Mouse (Mus musculus): ENCODE results near the gene Arpc5l.
"Not testable (repeated sequence)": the region's sequence is repeated elsewhere in the genome, so short reads cannot be mapped to it uniquely, and the experiment has no call there.

Arpc5l gene

DNA sequence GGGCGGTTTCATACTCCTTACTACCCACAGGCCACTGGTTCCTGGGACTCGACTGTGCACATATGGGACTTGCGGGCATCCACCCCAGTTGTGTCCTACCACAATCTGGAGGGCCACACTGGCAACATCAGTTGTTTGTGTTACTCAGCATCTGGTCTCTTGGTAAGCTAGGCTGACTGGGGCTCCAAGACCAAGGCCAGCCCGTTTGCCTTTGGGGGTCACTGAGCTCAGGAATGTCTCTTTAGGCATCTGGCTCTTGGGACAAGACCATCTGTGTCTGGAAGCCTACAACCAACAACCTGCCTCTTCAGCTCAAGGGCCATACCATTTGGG is 4.6 kb upstream of the Arpc5l start:
- no peak for DNase-seq

DNA sequence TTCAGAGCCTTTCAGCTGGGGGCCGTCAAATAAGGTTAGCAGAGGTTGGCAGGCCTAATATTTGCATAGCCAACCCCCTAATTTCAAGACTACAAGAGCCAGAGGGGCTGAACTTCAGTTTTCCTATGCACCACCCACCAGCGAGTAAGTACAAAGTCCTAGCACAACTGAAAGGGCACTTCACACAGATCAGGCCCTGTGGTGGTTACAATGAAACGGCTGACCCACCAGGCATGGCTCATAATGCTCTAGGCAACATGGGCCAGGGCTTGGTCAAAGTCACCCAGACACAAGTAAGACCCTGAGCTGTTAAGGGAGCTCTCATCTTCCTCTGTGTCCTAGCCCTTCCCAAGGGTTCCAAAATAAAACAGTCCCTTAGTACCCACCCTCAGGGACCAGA is 3.3 kb upstream of the Arpc5l start:
- no peak for DNase-seq

- DNase-seq, result no peak
These were observed 2.0 kb upstream of the Arpc5l start for GRCm38 (mm10) chr2:39003106-39003505.

- no peak for DNase-seq
These were observed 1.6 kb upstream of the Arpc5l start for GRCm38 (mm10) chr2:39003512-39003911.

DNA sequence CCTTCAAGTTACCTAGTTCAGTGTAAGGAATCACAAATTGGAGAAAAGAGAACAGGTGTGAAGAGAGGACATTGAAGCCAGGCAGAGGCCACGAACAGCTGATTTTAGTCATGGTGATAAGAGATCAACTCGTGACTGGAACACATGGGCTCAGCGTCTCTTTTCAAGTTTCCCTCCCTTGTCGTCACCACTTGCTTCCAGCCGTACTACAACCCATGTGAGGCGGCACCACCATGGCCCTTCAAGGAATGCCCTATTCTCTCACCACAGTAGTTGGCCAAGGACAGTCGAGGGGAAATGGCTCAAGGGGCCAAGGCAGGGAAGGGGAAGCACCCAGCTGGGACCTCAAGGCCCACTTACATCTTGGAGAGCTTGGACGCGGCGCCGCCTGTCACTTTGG is 776 bp upstream of the Arpc5l start:
- no peak for DNase-seq

GRCm38 (mm10) chr2:39005574-39006079 is 479 bp downstream of the Arpc5l start, which contains the start of gene Rpl35:
Rpl35 (minus strand) TSS chr2:39005624.
- peak; percentile 45 to 67 for DNase-seq

GRCm38 (mm10) chr2:39006149-39006730 is 1.1 kb downstream of the Arpc5l start:
- DNase-seq, result no peak

- peak; percentile 91 to 93 for DNase-seq
These were observed 2.7 kb downstream of the Arpc5l start for GRCm38 (mm10) chr2:39007865-39008264.

- peak; percentile 32 to 44 for DNase-seq
These were observed 3.3 kb downstream of the Arpc5l start for GRCm38 (mm10) chr2:39008350-39008851.

GRCm38 (mm10) chr2:39008954-39009365 is 3.8 kb downstream of the Arpc5l start:
- peak; percentile 78 to 80 for DNase-seq

DNA sequence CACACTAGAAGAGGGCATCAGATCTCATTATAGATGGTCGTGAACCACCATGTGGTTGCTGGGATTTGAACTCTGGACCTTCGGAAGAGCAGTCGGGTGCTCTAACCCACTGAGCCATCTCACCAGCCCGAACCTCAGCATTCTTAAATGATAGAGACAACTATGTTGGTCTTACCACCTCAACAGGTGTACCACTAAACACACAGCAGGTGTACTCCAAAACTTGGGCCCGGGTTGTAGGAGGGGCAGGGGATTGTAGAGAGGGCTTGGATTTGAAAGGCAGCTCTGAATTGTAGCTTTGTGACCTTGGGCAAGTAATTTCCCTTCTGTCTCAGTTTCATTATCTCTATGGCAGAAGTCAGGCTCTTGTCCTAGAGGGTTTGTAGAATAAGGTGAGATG is 5.0 kb downstream of the Arpc5l start:
- not testable (repeated sequence) for DNase-seq

- no peak for DNase-seq
These were observed 6.1 kb downstream of the Arpc5l start for GRCm38 (mm10) chr2:39011264-39011663.

DNA sequence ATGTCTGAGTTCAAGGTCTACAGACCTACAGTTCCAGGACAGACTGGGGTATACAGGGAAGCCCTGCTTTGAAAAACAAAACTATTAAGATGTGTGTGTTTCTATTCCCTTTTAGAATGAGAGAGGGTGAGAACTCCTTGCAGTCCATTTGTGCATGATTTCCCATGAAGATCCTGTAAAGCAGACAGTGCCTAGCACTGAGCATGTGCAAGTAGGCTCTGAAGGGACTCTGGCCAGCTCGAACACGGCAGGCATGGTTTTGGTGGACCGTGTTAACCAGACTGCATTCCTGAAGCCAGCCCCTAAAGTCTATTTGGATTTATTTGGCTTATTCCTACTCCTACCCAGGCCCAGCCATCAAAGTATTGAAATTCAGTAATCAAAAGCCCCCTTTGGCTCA is 6.8 kb downstream of the Arpc5l start:
- no peak for DNase-seq

DNA sequence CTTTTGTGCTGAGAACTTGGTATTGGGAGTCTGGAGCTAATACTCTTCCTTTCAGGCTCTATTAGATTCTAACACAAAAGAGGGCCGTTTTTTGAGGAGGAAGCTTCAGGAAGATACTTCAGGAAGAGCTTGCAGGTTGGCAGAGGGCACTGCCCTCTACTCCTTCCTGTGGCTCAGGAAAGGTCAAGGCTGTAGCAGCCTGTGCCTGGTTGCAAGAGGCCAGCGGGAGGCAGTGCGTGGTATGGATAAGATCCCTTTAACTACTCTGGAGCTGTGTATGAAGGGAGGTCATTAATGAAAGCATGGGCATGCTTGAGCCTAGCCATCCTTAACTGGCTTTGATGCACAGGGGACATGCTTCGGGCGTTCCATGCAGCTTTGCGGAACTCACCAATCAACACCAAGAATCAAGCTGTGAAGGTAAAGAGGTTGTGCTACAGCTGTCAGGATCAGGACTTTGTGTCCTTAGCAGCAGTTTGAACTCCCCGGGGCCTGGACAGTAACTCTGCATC is 7.7 kb downstream of the Arpc5l start:
- no peak for DNase-seq

GRCm38 (mm10) chr2:39016581-39016980 is 11.4 kb downstream of the Arpc5l start:
- no peak for DNase-seq

- no peak for DNase-seq
These were observed 14.9 kb downstream of the Arpc5l start for GRCm38 (mm10) chr2:39020004-39020403.

DNA sequence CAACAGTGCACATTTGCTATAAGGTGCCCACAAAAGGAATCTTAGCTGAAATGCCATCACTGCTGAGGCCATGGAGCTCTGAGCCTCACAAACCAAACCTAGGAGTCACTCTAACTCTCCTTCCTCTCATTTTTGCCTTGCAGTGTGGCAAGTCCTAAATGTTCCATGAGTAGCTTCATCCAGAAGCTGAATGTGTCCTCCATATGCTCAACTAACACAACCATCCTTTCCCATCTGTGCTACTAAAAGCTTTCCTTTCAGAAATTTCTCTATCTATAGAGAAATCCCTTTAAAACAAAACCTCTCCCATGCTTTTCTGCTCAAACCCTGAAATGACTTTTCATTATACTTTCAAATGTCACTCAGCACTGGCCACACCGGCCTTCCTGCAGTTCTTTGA is 26.5 kb downstream of the Arpc5l start:
- no peak for DNase-seq

DNA sequence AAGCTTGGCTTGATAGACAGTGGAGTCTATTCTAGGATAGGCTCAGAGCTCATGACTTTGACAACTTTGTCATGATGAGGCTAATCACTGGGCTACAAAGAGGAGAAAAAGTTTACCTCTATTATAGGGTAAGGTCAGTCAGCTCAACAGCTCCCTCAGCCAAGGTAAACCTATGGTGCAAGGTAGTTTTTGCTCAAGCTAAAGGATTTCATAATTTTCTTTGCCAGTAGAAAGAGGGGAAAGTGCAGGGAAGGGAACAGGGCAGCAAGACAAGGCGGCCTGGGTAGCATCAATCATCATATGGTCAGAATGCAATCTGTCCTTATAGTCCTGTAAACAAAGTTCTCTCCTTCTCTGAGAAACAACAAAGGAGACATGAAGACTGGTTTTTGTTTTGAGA is 35.1 kb downstream of the Arpc5l start:
- DNase-seq, result no peak

GRCm38 (mm10) chr2:39048515-39048914 is 43.4 kb downstream of the Arpc5l start:
- DNase-seq, result no peak

DNA sequence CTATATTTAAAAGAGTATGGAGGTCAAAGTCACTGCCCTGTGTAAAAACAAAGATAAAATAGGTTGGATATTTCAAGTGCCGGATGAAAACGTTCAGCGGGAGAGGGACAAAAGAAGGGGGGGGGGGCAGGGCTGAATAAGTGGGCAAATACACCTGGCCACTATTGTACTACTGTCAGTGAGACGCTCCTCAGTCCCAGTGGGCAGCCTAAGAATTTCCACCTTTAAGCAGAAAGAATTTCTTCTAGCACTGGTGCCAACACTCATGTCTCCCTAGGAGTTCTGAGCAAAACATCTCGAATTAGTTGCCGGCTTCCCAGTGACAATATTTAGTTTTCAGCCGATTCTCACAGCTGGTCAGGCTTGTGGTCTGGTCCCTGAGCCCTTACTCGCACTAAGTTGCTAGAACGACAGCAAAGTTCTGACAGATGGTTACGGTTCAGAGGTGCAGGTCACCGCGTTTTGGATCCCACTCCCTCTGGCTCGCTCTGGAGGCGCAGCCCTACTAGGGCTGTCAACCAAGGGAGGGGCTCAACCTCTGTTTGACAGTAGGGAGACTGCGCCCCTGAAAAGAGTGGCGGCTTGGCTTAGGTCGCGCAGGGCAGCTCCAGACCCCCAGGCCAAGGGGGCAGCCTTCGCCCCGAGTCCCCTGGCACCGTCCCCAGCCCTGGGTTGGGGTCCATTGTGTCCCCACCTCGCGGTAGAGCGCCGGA is 59.7 kb downstream of the Arpc5l start:
- no peak for DNase-seq
